Mouse (Mus musculus): Measurements from ENCODE around the gene Sema5a.

DNA sequence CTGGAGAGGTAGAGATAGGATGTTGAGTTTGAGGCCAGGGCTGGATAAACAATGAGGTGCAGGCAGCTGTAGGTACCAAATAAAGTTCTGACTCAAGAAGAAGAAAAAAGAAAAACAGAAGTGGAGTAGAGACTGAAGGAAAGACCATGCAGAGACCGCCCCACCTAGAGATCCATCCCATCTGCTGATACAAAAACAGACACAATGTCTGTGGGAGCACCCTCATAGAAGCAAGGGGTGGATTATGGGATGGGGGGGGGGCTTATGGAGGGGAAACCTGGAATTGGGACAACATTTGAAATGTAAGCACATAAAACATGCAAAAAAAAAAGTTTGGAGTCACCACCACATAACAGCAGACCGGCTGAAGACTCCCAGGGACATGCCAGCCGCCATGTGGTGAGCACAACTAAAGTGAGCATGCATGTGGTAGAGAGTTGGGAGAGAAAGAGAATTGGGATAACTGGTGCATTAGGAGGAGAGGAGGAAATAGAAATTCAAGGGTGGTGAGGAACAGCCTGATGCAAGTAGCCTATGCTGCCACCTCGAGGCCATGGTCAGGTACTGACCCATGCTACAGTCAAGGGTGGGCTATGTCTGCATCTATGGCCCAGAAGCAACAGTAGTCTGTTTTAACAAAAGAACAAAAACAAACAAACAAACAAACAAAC is 473.8 kb downstream of the Sema5a start:
- no peak for TF ChIP-seq GATA1 (IDR thresholded peaks at IDR 0.05; ENCODE audit: low read length)
- TF ChIP-seq TAL1 (IDR thresholded peaks at IDR 0.05; ENCODE audit: low read length), result no peak
